Mouse (Mus musculus): Measurements from ENCODE around the gene Kirrel3.

DNA sequence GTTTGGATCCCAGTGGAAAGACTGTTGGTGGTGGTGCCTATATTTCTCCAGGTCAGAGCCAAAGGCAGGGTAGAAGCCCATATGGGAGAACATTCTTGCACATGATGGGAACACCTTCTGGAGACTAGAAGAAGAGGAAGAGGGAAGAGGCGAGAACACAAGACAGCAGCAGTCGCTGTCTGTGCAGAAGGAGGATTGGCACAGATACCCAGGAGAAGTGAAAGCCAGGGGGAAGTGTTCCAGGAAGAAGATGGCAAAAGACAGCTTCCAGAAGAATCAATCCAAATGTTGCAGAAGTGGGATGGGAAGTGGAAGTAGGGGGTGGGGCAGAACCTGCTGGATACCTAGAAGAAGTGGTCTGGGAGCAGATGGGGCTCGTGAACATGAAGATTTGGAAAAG is 255.1 kb downstream of the Kirrel3 start:
- TF ChIP-seq CTCF (IDR thresholded peaks at IDR 0.05; ENCODE audit: low read depth, low read length): no peak
- TF ChIP-seq POLR2A (IDR thresholded peaks at IDR 0.05; ENCODE audit: borderline replicate concordance, low read depth, low read length): no peak
